Mouse (Mus musculus): ENCODE data around the gene Gm3854.
"Not testable (repeated sequence)": the region's sequence is repeated elsewhere in the genome, so short reads cannot be mapped to it uniquely, and the experiment has no call there.

The Gm3854 gene

DNA sequence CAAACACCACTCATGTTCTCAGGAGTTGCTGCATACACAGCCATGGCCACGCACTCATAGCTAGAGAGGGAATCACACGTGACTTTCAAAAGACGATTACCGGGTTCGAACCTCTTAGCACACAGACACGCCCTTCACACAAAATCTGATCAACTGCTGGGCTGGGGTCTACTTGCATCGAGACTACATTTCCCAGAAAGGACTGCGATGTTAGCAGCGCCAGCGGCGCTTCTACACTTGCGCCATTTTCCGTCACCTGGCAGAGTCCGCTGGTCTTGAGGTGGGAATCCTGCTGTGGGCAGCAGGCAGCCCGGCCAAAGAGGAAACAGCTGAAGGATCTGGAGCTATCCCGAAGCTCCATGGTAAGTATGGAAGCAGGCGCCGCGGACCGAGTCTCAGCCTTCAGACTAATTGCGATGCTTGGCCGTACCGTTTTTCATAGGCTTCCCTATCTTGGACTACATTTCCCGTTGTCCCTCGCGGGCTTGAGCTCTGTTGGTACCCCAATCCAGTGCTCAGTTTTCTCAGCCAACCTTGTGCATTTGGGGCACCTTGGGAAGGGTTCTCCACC is at the start of gene Gm3854:
TSS of gene Gm3854 (plus strand) at position 259 of the 571 bp plus-strand sequence.
- DNase-seq (ENCODE audit: low spot score in 2 of 2): peak; percentile 68 to 71

DNA sequence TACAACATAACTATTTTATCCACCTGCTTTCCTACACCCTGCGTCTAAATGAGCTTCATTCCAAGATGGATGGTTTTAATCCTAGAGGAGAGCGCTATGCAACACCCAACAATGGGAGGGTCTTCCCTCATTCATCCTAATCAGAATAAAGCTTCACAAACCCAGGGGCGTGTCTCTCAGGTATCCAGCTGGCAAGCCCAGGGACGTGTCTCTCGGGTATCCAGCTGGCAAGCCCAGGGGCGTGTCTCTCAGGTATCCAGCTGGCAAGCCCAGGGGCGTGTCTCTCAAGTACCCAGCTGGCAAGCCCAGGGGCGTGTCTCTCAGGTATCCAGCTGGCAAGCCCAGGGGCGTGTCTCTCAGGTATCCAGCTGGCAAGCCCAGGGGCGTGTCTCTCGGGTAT is 42.8 kb upstream of the Gm3854 start:
- DNase-seq (ENCODE audit: low spot score in 2 of 2): not testable (repeated sequence)

DNA sequence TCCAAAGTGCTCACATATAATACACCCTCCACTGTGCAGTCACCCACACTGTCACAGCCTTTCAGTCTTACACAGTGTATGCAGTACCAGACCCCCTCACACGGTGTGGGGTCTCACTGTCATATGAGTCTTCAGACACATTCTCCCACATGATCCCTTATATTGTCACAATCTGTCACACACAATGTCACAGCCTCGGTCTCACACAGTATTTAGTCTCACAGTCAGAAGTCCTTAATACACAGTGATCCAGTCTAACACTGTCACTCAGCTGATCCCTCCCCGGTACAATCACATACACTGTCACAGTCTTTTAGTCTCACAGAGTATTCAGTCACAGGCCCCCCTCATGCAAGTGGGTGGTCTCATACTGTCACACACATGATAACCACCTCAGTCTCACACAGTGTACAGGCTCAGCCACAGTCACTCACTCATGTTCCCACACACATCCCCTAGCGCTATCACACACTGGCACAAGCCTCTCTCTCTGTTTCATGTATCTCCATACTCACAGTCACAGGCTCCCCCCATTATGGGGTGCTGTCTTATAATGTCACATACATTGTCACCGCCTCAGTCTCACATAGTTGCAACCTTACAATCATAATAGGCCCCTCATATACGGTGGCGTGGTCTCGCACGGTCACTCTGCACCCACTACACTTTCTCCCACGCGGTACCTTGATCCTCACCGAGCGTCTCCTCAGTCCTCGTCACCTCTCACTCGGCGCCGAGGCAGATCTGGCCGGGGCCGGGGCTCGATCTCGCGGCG is 12.9 kb upstream of the Gm3854 start:
- peak; percentile 24 to 26 for DNase-seq (ENCODE audit: low spot score in 2 of 2)

- DNase-seq (ENCODE audit: low spot score in 2 of 2): peak; percentile 74 to 83
Measured at GRCm38 (mm10) chr7:6331233-6331956, 12.2 kb upstream of the Gm3854 start, which contains the start of gene Zfp583. TSS of gene Zfp583 (minus strand) at chr7:6331285.

DNA sequence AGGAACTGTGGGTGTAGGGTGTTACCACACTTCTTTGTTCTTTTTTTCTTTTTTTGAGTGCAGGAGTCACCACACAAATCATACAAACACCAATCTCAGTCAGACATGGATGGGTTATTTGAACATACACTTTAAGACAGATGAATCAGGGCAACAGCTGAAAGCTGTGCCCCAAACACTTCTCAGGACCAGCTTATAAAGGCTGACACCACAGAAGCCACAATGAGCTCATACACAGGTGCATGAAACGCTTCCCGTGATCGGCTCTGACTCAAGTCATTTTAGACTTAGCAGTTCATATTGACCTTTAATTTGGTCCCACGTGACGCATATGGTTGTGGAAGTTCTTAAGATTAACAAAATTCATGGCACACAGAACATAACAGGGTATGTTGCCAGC is 3.7 kb upstream of the Gm3854 start:
- DNase-seq (ENCODE audit: low spot score in 2 of 2): no peak

GRCm38 (mm10) chr7:6344124-6344523 is 565 bp downstream of the Gm3854 start:
- no peak for DNase-seq (ENCODE audit: low spot score in 2 of 2)

GRCm38 (mm10) chr7:6358121-6358520 is 14.6 kb downstream of the Gm3854 start:
- no peak for DNase-seq (ENCODE audit: low spot score in 2 of 2)

DNA sequence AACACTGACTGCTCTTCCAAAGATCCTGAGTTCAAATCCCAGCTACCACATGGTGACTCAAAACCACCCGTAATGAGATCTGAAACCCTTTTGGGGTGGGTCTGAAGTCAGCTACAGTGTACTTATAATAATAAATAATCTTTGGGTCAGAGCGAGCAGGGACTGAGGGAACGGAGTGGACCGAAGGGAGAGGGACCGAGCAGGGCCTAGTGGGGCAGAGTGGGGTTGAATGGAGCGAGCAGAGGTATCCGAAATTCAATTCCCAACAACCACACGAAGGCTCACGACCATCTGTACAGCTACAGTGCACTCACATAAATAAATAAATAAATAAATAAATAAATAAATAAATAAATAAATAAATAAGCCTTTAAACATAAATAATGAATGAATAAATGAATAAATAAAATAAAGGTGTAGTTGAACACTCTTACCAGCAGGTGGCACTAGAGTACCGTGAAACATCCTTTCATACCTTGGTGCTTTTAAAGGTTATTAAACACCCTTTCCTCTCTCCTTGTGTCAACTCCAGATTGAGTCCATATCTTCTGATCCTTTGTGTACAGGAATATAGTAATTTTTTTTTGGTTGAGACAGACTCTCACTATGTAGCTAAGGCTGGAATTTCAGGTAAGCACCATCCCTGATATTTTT is 15.5 kb downstream of the Gm3854 start:
- no peak for DNase-seq (ENCODE audit: low spot score in 2 of 2)

DNA sequence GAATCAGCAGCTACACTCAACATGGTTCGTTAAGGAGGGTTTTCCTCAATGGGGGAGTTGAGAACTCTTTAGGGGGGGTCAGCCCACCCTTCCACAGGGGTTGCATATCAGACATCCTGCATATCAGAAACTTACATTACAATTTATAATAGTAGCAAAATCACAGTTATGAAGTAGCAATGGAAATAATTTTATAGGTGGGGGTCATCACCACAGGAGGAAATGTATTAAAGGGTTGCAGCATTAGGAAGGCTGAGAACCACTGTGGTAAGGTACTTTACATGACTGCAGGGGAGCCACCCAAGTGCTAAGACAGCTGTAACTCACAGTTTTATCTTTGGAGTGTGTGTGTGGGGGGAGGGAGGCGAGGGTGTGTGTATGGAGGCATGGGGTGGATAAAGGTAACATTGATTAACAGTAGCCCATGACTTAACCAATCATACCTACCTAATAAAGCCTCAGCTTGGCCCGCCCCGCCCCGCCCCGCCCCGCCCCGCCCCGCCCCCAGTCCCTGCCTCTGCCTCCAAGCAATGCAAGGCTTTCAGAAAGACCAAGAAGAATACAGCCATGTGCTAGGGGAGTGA is 17.0 kb downstream of the Gm3854 start:
- DNase-seq (ENCODE audit: low spot score in 2 of 2): no peak

DNA sequence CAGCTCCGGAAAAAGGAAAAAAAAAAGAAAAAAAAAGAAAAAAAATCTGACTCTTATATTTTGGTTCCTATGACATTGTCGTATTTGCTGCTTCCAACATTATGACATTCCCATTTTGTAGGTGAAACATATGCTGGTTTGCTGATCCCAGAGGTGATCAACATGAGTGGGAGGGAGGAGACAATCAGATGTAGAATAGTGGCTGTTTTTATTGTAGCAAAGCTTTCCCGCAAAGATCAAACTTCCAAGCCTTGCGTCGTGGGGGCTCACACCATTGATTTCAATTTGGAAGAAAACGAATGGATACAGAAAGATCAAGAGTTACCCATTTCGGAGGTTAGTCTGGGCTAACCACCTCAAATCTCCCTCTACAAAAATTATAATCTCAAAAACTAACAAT is 18.2 kb downstream of the Gm3854 start:
- no peak for DNase-seq (ENCODE audit: low spot score in 2 of 2)

GRCm38 (mm10) chr7:6362268-6363046 is 18.9 kb downstream of the Gm3854 start:
- DNase-seq (ENCODE audit: low spot score in 2 of 2): peak; percentile 87 to 96

GRCm38 (mm10) chr7:6363047-6363488 is 19.5 kb downstream of the Gm3854 start, which contains the start of gene Zfp78:
TSS of gene Zfp78 (plus strand) at chr7:6363280.
- DNase-seq (ENCODE audit: low spot score in 2 of 2): peak in 1 of 2 experiments; percentile 59

DNA sequence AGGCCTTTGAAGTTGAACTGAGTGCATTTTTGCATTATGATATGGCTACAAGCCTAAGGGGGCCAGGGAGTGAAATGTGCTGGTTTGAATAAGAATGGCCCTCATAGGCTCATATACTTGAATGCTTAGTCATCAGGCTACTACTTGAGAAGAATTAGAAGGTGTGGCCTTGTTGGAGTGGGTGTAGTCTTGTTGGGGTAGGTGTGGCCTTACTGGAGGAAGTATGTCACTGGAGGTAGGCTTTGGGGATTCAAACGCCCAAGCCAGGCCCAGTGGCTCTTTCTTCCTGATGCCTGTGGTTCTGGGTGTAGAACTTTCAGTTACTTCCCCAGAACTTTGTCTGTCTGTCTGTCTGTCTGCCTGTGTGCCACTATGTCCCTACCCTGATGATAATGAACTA is 21.2 kb downstream of the Gm3854 start:
- DNase-seq (ENCODE audit: low spot score in 2 of 2): no peak

DNA sequence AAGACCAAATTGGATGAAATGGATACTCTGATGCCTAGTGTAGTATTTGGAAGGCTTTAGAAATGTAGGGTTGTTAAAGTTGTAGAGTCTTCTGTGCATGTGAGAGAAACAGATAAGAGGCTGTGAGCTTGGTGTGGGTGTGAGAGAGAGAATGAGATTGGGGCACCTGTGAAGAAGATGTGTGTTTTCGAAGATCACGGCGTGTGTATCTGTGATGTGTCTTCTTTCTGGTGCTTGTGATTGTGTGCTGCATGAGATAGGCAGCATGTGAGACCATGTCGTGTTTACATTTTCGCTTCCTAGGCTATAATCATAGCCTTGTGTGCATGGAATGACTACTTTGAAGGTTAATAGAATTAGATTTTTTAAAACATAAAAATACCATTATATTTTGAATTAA is 23.6 kb downstream of the Gm3854 start:
- DNase-seq (ENCODE audit: low spot score in 2 of 2): no peak

DNA sequence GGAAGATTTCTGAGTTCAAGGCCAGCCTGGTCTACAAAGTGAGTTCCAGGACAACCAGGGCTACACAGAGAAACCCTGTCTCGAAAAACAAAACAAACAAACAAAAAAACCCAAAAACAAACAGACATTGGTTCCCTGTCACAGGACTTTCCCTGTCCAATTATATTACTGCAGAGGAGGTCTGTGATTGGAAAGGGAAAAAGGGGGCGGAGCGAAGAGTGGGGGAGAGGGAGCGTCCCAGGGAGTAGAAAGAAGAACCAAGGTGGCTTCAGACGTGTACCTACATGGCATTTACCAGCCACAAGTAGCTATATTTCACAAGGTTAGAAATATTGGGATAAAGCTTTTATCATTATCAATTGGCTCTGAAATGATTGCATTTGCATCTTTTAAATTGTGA is 24.6 kb downstream of the Gm3854 start:
- DNase-seq (ENCODE audit: low spot score in 2 of 2): not testable (repeated sequence)

DNA sequence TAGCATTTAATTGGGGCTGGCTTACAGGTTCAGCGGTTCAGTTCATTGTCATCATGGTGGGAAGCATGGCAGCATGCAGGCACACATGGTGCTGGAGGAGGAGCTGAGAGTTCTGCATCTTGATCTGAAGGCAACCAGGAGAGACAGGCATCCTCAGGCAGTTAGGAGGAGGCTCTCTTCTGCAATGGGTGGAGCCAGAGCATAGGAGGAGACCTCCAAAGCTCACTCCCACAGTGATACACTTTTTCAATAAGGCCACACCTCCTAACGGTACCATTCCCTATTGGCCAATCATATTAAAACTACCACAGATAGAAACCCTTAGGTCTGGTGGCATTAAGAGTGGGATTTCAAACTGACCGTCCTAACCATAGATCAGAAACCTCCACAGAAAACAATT is 25.9 kb downstream of the Gm3854 start:
- no peak for DNase-seq (ENCODE audit: low spot score in 2 of 2)

GRCm38 (mm10) chr7:6372993-6373392 is 29.4 kb downstream of the Gm3854 start:
- no peak for DNase-seq (ENCODE audit: low spot score in 2 of 2)

- DNase-seq (ENCODE audit: low spot score in 2 of 2): peak in 1 of 2 experiments; percentile 32
Measured at GRCm38 (mm10) chr7:6378441-6378840, 34.9 kb downstream of the Gm3854 start.

DNA sequence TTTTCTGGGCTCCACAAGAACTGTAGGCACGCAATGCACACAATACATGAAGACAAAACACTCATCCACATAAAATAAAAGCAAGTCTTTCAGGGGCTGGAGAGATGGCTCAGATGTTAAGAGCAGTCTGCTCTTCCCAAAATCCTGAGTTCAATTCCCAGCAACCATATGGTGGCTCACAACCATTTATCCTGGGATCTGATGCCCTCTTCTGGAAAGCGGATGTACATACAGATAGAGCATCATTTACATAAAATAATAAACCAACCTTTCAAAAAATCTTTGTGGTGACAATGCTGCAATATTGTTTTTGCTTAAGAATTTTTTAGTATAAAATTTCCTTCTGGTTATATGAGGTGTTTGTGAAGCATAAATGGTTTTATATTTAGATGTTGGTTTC is 37.9 kb downstream of the Gm3854 start:
- DNase-seq (ENCODE audit: low spot score in 2 of 2): no peak

- DNase-seq (ENCODE audit: low spot score in 2 of 2): peak; percentile 77 to 82
Measured at GRCm38 (mm10) chr7:6383044-6383455, 39.5 kb downstream of the Gm3854 start, which contains the start of gene Zfp28. TSS of gene Zfp28 (plus strand) at chr7:6383295.

GRCm38 (mm10) chr7:6384011-6384410 is 40.5 kb downstream of the Gm3854 start:
- no peak for DNase-seq (ENCODE audit: low spot score in 2 of 2)
